Mouse (Mus musculus) gonadal fat pad, adult 2 months (tissue): Measurements from ENCODE around the gene Spaar. TPM values are rescaled to one million over a fixed set of nuclear protein-coding genes. Genes with fewer than 3 reads are reported as not detected.

Experiments
- DNase-seq: peaks from one replicate; pipeline ENCODE4 v3.0.0-alpha.2; 2012; ENCODE audit warnings: low read depth
- polyA plus RNA-seq: library from polyadenylated mRNA; depleted of rRNA; stranded (reverse); fragments of >200 nt; gene quantifications from 2 replicates; pipeline ENCODE4 v1.2.3, GENCODE M21; 2012; rRNA removed

Spaar gene
- 6.4 and 8.3 TPM in 2 replicates for polyA plus RNA-seq

- DNase-seq, result no peak
Measured at GRCm38 (mm10) chr4:43729794-43730550, at the start of gene Spaar. Gene Spaar, plus strand, starts transcription at chr4:43730034.

GRCm38 (mm10) chr4:43690021-43690420, 39.8 kb upstream of the Spaar start:
- DNase-seq, result no peak

GRCm38 (mm10) chr4:43691026-43691425, 38.8 kb upstream of the Spaar start:
- DNase-seq, result no peak

- DNase-seq, result no peak
Measured at GRCm38 (mm10) chr4:43693806-43694241, 36.0 kb upstream of the Spaar start.

GRCm38 (mm10) chr4:43694439-43695248, 35.2 kb upstream of the Spaar start:
- no peak for DNase-seq

- no peak for DNase-seq
Measured at GRCm38 (mm10) chr4:43695249-43695671, 34.6 kb upstream of the Spaar start.

- no peak for DNase-seq
Measured at GRCm38 (mm10) chr4:43696561-43696960, 33.3 kb upstream of the Spaar start.

- no peak for DNase-seq
Measured at GRCm38 (mm10) chr4:43700707-43701106, 29.1 kb upstream of the Spaar start, which contains the start of gene Olfr70. Gene Olfr70, minus strand, starts transcription at chr4:43700807.

- no peak for DNase-seq
Measured at GRCm38 (mm10) chr4:43703439-43703838, 26.4 kb upstream of the Spaar start.

- DNase-seq, result no peak
Measured at GRCm38 (mm10) chr4:43703851-43704250, 26.0 kb upstream of the Spaar start.

- DNase-seq, result no peak
Measured at GRCm38 (mm10) chr4:43705991-43706390, 23.8 kb upstream of the Spaar start.

GRCm38 (mm10) chr4:43709869-43710268, 20.0 kb upstream of the Spaar start, which contains the start of gene Olfr71:
Gene Olfr71, minus strand, starts transcription at chr4:43710255.
- no peak for DNase-seq

- no peak for DNase-seq
Measured at GRCm38 (mm10) chr4:43711821-43712220, 18.0 kb upstream of the Spaar start.

GRCm38 (mm10) chr4:43713652-43714219, 16.1 kb upstream of the Spaar start:
- DNase-seq, result no peak

- no peak for DNase-seq
Measured at GRCm38 (mm10) chr4:43720491-43721228, 9.2 kb upstream of the Spaar start.

GRCm38 (mm10) chr4:43722191-43722590, 7.6 kb upstream of the Spaar start:
- DNase-seq, result no peak

- DNase-seq, result no peak
Measured at GRCm38 (mm10) chr4:43724764-43725163, 5.1 kb upstream of the Spaar start.

GRCm38 (mm10) chr4:43726228-43726993, 3.4 kb upstream of the Spaar start:
- DNase-seq, result no peak

GRCm38 (mm10) chr4:43726995-43727394, 2.8 kb upstream of the Spaar start, which contains the start of gene Hrct1:
Gene Hrct1, plus strand, starts transcription at chr4:43727188.
- no peak for DNase-seq

GRCm38 (mm10) chr4:43727718-43728575, 1.9 kb upstream of the Spaar start:
- no peak for DNase-seq
